Mouse (Mus musculus): ENCODE data around the gene Tifa.

Gene Tifa

DNA sequence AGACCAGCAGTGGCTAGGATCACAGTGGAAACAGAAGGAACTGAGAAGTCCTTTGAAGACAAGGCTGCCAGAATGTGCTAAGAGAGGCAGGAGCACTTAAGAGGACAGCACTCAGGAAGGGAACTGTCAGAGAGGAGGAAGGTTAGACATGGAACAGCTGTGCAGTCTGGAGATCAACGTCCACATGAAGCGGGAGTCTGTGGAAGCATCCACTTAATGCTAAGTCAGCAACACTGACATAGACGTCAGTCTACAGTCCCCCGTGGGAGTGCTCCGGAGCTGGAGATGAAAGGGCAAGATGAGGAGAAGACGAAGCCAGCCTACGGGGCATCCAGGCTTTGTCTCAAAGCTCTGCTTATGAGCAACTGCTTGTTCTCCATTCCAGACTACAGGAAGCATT is 37.5 kb downstream of the Tifa start:
- no peak for DNase-seq (ENCODE audit: low read depth)

DNA sequence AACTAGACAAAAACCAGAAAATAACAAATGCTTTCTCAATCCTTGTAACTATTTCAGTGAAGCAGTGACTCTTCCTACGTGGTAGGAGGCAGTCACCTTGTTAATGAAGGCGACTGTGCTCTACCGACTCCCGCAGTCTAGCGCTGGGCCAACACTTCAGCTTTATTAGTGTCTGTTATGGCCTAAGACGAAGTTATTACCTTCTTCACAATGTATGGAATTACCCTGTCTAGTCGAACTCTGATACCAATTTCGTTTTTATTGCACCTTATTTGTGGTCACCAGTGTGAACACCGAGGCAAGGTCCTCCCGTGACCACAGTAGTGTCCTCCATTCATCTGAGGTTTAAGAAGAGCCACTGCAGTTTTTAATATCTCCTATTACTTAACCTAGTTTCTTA is 40.6 kb downstream of the Tifa start:
- no peak for DNase-seq (ENCODE audit: low read depth)

DNA sequence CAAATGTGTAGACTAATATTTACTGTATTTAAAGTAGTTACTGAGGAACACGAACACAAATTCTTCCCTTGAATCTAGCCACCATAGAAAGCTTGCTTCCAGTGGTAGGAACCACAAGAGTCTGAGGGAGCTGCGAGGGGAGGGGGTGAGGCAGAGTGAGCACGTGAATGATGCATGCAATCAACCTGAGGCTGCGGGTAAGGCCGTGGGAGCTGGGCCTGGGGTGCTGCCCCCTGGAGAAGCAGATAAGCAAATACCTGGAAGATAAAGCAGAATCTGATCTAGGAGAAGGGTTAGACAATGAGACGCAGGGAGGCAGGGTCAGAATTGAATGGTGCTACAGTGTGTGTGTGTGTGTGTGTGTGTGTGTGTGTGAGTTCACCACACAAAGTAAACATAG is 41.5 kb downstream of the Tifa start:
- DNase-seq (ENCODE audit: low read depth): no peak

DNA sequence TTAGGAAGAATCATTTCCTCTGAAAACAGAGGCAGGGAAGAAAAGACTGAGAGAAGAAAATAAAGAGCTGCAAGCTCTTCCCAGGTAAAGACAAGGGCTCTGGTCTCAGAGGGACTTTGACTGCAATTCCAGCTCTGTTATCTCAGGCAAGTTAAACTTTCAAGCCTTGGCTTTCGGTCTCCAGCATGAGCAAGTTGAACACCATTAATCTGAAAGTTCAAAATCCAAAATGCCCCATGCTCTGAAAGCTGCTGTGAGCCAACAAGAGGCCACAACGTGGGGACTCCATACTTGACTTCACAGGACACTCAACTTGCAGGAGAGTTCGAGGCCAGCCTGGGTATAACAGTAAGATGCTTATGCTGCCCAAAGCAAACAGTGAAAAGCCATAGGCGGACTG is 44.4 kb downstream of the Tifa start:
- DNase-seq (ENCODE audit: low read depth): no peak

DNA sequence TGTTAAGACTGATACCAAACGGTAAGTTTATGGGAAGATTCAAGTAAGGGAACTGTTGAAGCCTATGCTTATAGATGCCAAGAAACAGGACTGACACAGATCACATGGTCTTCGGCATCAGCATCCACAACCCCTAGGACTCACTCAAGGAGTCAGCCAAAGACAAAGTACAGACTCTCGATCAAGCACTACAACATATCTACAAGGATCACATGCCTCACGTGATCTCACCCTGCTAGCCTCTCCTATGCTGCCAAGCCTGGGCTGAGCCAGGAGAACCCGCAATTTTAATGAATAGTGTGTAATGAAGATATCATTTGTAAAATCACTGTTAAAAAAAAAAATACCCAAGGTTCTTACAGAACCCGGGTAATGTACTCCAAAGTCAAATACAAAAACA is 46.0 kb downstream of the Tifa start:
- no peak for DNase-seq (ENCODE audit: low read depth)

DNA sequence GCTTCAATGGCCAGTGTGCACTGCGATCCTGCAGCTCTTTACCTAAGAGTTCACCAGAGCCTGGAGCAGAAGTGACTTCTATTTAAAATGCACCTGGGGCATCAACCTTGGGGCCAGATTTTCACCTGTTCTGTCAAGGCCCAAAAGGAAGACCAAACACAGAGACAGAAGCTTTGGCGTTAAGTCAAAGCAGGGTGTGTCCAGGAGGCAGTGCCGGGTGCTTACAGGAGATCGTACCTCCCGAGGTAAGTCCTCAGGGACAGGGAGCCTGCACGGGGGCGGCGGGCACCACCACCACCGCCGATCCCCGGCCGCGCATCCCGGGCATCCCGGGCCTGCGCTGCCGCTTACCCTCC is 47.2 kb downstream of the Tifa start:
- no peak for DNase-seq (ENCODE audit: low read depth)

DNA sequence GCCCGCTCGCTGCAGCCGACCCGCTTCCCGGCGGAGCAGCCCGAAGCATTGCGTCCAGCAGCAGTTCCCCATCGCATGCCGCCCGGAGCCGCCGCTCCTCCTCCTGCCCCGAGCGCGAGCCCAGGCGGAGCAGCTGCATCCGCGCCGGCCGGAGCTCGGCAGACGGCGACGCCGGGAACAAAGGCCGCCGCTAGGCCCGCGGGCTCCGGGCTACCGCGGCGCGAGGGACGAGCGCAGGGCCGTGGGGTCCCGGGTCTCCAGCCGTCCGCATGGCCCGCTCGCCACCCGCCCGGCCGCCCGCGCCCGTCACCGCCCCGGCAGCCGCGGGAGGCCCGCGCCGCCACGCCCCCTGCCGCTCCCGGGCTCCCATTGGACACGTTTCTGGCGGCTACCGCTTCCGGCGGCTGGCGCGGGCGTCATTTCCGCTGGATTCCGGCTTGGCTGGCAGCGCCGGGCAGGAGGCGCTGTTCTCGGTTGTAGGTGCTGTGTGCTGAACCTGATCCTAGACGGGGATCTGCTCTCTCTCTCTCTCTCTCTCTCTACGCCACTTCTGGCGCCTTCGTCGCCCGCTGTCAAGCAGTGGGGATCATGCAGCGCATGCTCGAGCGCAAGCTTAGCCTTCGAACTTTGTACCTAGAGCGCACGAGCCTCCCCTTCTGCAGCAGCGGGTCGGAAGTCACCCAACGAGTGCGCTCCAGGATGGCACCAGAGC is 47.7 kb downstream of the Tifa start, which contains the start of gene Ap1ar:
Gene Ap1ar, minus strand, starts transcription at position 370 of the 712 bp plus-strand sequence.
- DNase-seq (ENCODE audit: low read depth): peak; percentile 86

DNA sequence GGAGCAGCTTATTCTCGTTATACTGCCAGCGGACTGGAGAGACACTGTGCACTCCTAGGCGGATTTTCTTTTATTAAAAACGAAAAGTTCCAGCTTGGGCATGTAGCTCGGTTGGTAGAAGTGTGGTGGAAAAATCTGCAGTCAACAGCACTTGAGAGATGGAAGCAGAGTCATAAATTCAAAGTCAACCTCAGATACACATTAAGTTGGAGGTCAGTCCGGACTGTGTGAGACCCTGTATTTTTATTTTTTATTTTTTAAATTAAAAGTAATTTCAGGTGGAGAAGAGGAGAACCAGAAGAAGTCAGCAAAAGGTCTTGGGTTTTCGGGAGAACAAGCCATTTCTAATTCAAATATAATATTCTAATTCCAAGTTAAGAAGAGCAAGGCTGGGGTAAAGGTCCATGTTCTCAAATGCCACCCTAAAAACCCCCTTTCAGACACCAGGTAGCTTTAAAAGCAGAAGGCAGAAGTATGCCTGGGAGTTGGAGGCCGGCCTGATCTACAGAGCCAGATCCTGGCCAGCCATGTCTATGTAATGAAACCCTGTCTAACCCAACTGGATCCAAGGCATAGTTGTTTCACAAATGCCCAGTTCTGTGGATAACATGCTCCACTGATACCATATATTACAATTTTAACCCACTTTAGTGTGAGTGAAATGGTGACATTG is 48.5 kb downstream of the Tifa start:
- no peak for DNase-seq (ENCODE audit: low read depth)

DNA sequence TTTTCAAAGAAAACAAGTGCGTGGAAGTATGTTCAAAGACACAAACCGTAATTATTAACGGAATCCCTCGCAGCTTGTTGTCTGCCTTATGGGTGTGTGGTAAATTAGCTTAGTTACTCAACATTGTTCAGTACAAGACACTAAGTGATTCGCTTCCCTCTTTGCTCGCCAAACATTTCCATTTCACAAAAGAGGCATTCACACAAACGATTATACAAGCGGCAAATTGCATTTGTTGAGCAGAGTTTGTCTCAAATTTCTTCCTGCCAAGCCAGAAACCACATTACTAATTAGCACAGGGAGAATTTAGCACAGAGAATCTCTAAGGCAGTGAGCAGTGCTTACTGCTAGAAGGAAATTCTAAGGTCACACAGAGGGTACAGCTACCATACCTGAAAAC is 52.3 kb downstream of the Tifa start:
- no peak for DNase-seq (ENCODE audit: low read depth)

DNA sequence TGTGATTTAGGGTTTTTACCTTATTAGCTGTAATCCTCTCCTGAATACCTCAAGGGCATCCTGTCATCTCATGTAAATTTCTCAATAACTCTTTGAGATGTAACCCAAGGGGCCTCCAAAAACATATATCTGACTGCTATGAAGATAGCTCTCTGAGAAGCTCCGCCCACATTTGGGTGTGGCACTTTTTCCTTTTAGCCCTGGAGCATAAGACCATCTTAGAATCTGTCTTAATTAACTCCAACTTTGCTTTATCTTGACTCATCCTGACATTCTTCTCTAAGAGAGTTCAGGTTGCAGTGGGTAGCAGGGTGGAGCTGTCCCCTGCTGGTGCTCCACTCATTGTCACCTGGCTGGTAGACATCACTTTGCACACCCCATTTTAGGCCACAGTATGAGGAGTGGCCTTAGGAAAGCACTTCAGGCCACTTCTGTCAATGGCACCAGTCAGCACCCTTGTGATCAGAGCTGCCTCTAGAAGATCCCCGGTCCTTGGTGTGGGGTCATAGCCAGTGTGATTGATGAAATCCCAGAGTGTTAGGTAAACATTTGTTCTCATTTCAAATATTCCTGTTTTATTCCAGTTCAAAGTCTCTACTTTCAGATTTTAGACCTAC is 53.8 kb downstream of the Tifa start:
- no peak for DNase-seq (ENCODE audit: low read depth)

DNA sequence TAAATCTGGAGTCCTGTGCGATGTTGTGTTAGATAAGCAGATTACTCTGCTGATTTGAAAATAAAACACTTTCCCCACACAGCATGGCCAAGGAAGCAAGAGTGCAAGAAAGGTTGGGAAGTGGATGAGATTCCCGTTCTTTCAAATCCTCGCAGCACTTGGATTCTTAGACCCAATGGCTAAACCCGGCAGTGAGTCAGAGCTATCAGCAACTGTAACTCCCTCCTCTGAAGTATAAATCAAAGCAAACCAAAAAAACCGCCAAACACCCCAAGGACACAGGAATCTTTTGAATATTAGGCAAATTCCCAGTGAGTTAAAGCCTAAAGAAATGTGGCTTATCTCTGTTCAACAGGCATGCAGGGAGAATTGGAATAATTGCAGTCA is 54.3 kb downstream of the Tifa start:
- no peak for DNase-seq (ENCODE audit: low read depth)

DNA sequence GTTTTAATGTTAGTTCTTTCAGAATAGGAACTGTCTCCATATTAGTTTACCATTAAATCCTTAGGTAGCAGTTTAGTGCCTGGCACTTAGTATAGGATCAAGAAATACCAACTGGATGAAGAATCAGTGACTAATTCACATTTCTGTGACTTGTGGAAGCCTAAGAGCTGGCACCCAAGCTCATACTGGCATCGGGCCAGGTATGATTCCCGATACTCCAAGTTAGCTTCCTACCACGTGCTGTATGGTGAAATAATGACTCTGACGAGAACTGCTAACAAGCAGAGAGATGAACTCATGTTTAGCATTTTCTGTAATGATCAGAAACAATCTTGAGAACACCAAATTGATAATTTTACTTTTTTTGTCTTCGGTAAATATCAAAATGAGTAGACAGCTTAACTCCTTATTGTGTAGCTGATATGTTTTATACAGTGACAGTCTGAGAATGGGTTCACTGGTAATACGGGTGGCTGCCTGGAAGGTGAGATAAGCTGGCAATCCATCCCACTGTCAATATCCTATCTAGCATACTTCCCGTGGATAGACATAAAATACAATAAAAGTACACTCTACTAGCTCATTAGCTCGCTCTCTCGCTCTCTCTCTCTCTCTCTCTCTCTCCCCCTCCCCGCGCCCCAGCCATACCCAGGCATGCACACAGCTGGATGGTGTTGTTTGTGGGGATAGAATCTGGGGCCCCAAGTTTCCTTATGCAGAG is 58.6 kb downstream of the Tifa start:
- peak; percentile 56 for DNase-seq (ENCODE audit: low read depth)

DNA sequence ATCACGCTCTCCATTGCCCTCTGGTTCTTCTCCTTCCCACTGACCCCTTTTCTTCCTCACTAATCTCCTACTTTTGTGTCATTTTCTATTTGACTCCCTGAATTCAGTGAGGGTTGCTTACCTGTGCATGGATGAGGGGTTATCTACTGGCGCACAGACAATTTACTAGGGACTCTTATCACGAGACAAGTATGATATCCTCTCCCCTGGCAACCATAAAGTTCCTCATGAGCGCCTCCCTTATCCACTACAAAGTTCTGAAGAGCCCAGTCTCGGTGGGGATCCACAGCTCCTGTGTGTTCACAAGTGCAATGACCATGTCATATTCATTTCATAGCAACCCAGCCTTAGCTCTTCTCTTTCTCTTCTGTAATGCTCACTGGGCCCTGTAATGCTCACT is 60.3 kb downstream of the Tifa start:
- no peak for DNase-seq (ENCODE audit: low read depth)

DNA sequence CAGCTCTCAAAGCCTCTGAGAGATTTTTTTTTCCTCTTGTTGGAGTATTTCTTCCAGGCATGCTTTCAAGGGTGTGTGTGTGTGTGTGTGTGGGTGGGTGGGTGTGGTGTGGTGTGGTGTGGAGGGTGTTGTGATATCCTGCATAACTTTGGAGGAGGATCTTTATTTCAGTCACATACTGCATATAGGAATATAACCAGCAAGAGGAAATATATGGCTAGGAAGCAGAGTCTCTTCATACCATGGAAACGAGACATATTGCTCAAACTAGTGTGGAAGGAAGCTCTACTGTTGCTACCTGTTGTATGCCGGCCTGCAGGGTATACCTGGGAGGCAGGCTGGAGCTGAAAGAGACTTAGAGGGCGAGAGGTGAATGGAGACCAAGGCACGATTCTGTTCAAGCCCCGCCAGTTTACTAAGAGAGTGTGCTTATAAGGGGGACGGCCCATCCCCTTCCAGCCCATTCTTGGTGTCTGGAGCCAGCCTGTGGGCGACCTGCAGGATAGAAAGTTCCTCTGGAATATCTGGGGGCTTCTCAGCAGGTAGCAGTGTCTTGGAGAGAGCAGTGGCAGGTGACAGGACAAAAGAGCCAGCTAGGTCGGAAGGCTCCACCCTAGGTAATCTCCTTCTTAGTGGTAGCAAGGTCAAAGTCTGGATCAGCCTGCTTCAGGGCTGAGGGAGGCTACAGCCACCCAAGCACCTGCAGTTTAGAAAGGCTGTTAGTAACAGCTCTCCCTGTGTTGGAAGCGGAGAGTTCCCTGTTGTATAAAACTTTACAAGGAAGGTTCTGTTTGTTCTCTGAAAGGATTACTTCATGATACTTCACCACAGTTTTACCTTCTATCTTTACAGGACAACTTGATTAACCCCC is 61.4 kb downstream of the Tifa start:
- no peak for DNase-seq (ENCODE audit: low read depth)

DNA sequence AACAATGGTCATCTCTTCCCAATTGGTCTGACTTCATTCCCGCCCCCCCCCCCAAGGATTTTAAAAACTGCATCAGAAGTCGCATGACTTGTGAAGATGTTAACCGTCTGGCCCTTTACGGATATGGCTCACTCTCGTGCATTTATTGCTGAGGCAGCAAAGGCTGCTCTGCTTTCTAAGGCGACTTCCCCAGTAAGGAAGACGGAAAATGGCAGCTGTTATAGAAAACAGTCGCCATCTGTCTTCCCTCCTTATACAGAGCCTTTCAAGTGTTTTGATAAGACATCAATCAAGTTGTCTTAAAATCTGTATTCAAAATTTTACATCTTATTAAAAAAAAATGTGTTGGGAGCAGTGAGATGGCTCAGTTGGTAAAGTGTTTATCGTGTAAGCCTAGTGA is 63.1 kb downstream of the Tifa start:
- DNase-seq (ENCODE audit: low read depth): no peak

DNA sequence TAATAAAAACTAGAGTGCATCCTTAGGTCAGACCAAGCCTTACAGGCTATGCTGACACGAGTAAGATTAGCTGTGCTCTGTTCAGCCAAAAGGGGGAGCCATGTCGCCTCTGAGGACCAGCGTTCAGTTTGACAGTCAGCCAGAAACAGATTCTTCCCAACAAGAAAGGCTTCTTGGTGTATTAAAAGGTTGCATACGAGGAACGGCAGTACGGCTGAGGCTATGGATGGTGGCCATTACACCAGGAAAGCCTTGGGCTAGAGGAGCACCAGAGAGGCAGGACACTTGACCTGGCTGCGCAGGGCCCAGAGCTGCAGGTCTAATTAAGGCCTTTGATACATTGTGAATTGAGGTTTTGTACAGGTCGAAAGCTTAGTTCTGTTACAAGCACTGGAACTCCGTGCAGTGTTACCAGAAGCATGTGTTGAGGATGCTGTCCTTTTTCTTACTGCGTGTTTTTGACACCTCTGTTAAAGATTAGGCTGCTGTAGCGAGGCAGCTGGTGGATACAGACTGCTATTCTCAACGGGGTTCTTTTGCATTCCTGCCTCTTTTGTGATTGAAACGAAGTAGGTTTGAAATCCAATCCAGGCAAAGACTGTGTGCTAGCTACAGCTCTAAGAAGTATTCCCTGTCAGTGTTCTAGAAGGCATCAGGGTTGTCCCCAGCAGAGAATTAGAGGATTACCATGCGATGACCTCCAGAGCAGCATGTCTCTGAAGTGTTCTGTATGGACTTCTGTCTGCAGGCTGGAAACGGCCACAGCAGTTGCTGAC is 64.0 kb downstream of the Tifa start:
- peak; percentile 37 for DNase-seq (ENCODE audit: low read depth)

DNA sequence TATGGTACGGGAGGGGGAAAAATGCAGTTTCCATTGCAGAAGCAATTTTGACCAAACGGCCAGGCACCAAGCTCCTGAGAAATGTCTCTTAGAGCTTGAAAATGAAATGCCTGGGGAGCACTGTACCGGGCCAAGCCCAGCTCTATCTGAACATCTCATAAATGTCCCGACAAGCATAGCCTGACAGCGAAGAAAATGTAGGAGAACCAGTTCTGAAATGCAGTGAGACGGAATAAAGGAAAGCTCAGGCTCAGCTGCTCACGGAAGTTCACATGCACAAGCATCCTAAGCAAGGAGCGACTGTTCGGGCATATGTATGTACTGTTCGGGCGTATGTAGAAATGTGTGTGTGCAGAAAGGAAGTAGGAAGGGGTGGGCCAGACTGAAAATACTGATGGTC is 71.7 kb downstream of the Tifa start:
- DNase-seq (ENCODE audit: low read depth): no peak

DNA sequence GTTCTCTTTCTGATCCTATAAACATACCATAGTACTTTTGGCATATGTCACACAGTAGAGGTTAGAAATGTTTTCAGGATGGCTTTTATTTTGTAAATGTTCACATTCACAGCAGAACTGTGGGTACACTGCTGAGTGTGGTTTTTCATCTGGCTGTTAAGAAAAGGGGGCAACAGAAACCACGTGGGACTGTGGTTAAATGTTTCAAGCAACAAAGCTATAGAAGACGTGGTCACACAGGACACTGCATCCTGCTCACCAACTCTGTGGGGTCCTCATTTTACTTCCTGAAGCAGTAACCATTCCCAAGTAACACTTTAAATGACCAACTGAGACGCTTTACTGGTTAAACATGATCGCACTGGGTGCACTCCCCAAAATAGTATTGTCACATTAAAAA is 72.9 kb downstream of the Tifa start:
- no peak for DNase-seq (ENCODE audit: low read depth)

DNA sequence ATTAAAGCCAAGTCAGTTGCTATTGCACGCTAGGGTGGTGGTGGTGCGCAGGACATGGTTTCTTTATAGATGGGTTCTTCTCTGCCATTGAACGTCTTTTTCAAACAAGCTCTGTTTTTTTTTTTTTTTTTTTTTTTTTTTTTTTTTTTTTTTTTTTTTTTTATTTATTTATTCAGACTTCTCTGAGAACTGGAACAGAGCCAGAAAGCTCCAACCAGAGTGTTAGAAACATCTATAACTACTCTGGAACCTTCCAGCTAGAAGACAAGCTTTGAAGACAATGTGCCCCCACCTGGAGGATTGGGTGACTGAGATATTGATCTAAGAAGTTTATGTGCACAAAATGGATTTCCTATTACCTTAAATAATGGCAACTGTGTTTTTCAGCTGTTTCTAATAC is 74.0 kb downstream of the Tifa start:
- no peak for DNase-seq (ENCODE audit: low read depth)

DNA sequence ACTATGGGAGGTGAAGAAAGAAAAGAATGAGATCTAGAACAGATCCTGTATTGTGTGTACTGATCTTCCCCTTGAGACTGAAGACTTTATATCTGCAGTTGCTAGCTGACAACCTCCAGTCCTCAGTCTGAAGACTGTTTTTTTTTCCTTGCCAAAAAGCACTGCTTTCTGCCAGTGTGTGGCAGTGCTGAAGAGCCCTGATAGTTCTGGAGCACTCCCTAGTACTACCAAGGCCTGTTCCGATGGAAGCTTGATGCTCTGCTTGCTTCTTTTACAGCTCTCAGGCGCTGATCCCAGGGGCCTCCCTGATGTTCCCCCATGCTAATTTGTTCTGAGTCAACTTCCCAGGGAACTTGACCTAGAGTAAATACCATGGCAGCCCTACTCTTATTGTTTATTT is 74.6 kb downstream of the Tifa start:
- DNase-seq (ENCODE audit: low read depth): no peak

DNA sequence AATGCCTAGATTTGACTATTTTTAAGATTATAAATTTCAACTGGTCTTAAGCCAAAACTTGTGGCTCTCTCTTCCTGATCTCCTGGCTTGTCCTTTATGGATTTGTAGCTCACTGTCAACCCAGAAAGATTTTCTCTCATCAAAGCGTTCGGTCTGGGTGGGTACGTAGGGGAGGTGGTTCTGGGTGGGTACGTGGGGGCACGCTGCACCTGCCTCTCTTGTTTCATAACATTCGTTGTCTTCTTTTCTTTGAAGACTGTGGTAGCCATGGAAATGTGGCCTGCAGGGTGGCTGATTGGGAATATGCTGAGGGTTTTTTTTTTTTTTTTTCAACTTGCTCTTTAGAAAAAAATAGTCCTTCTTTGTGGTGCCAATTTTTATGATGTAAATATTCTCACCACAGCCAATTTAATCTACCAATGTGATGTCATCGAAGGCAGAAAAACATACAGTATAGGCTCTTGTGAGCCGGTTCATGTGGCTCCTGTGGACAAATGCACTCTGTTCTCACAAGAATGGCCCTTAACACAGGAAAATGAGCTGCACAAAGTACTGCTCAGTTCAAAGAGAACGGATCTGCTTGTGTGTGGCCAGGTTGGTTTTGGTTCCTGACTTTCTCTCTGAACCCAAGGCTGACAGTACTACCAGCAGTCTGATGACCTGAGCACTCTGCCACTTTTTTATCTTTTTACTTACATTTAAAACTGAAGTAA is 78.6 kb downstream of the Tifa start:
- no peak for DNase-seq (ENCODE audit: low read depth)
